Mouse (Mus musculus): Measurements from ENCODE around the gene Loxl3. TPM values are rescaled to one million over a fixed set of nuclear protein-coding genes. Genes with fewer than 3 reads are reported as not detected.

Loxl3 gene
- polyA plus RNA-seq, 1 experiment from 2014 or later: 8.3 TPM

GRCm38 (mm10) chr6:83003082-83003481, 30.9 kb upstream of the Loxl3 start:
- Histone ChIP-seq H3K27ac (ENCODE audit: low read length) (no peak overlapping the region), H3K4me2 (ENCODE audit: low read depth, low read length) (no peak overlapping the region), H3K27me3 (ENCODE audit: control insufficient read depth, insufficient read depth, low read length) (no peaks in the 10 kb centered on the region), H3K9me3 (replicated peaks; ENCODE audit: control insufficient read depth, low read length) (no peaks in the 10 kb centered on the region), H3K36me3 (ENCODE audit: control insufficient read depth, insufficient read depth) (no peaks in the 10 kb centered on the region), H3K9ac (ENCODE audit: low read length) (no peak overlapping the region), H3K4me3 (ENCODE audit: low read length) (no peak overlapping the region), H3K4me1 (ENCODE audit: control insufficient read depth, insufficient read depth, low read length) (peaks cover 13% of the 10 kb centered on the region)
- WGBS: 81% methylated on average over 1 of the region's 1 CpGs
- no peak for ATAC-seq (replicated peaks; ENCODE audit: extremely low read depth, insufficient read depth, low FRiP score)

GRCm38 (mm10) chr6:83003850-83004249, 30.1 kb upstream of the Loxl3 start:
- Histone ChIP-seq H3K27me3 (ENCODE audit: control insufficient read depth, insufficient read depth, low read length) (no peaks in the 10 kb centered on the region), H3K9ac (ENCODE audit: low read length) (no peak overlapping the region), H3K4me3 (ENCODE audit: low read length) (no peak overlapping the region), H3K4me2 (ENCODE audit: low read depth, low read length) (no peak overlapping the region), H3K36me3 (ENCODE audit: control insufficient read depth, insufficient read depth) (no peaks in the 10 kb centered on the region), H3K27ac (ENCODE audit: low read length) (no peak overlapping the region), H3K9me3 (replicated peaks; ENCODE audit: control insufficient read depth, low read length) (no peaks in the 10 kb centered on the region), H3K4me1 (ENCODE audit: control insufficient read depth, insufficient read depth, low read length) (peaks cover 13% of the 10 kb centered on the region)
- ATAC-seq (replicated peaks; ENCODE audit: extremely low read depth, insufficient read depth, low FRiP score): no peak
- 83% methylated on average over 5 of the region's 5 CpGs for WGBS

- Histone ChIP-seq H3K9me3 (replicated peaks; ENCODE audit: control insufficient read depth, low read length) (no peaks in the 10 kb centered on the region), H3K4me1 (ENCODE audit: control insufficient read depth, insufficient read depth, low read length) (peaks cover 13% of the 10 kb centered on the region), H3K9ac (ENCODE audit: low read length) (no peak overlapping the region), H3K36me3 (ENCODE audit: control insufficient read depth, insufficient read depth) (no peaks in the 10 kb centered on the region), H3K27me3 (ENCODE audit: control insufficient read depth, insufficient read depth, low read length) (no peaks in the 10 kb centered on the region), H3K4me3 (ENCODE audit: low read length) (no peak overlapping the region), H3K4me2 (ENCODE audit: low read depth, low read length) (peak overlapping the region; percentile 21; the same call in 1 of the 2 replicates), H3K27ac (ENCODE audit: low read length) (peak overlapping the region; percentile 63)
- no peak for ATAC-seq (replicated peaks; ENCODE audit: extremely low read depth, insufficient read depth, low FRiP score)
- WGBS: 66% methylated on average over 2 of the region's 2 CpGs
Observed at GRCm38 (mm10) chr6:83004309-83004708, 29.7 kb upstream of the Loxl3 start.

DNA sequence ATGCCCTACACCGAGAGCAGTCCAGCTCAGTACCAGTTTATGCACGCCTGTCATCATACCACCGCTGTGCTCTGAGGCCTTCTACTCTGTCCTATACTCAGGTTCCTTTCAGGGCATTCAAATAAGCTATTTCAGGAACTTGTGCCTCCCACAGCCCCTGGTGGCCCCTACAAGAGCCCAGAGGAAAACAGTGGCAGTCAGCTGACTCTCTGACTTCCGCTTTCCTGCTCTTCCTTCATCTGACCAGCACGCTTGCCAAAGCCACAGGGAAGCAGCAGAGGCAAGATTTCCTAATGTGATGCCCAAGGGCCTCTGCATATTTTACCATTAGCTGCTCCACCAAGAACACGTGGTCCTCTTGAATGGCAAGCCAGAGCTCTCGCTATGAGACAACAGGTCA, 29.1 kb upstream of the Loxl3 start:
- WGBS: 31% methylated on average over 7 of the region's 7 CpGs
- Histone ChIP-seq H3K36me3 (ENCODE audit: control insufficient read depth, insufficient read depth) (no peaks in the 10 kb centered on the region), H3K9ac (ENCODE audit: low read length) (0 out of 2 replicates have a peak overlapping the region, but pooled peaks have one; percentile 2), H3K4me1 (ENCODE audit: control insufficient read depth, insufficient read depth, low read length) (peaks cover 13% of the 10 kb centered on the region), H3K4me2 (ENCODE audit: low read depth, low read length) (peak overlapping the region; percentile 21), H3K4me3 (ENCODE audit: low read length) (no peak overlapping the region), H3K27me3 (ENCODE audit: control insufficient read depth, insufficient read depth, low read length) (no peaks in the 10 kb centered on the region), H3K9me3 (replicated peaks; ENCODE audit: control insufficient read depth, low read length) (no peaks in the 10 kb centered on the region), H3K27ac (ENCODE audit: low read length) (peak overlapping the region; percentile 63)
- ATAC-seq (replicated peaks; ENCODE audit: extremely low read depth, insufficient read depth, low FRiP score): peak; percentile 63; the same call in 1 of the 2 replicates

DNA sequence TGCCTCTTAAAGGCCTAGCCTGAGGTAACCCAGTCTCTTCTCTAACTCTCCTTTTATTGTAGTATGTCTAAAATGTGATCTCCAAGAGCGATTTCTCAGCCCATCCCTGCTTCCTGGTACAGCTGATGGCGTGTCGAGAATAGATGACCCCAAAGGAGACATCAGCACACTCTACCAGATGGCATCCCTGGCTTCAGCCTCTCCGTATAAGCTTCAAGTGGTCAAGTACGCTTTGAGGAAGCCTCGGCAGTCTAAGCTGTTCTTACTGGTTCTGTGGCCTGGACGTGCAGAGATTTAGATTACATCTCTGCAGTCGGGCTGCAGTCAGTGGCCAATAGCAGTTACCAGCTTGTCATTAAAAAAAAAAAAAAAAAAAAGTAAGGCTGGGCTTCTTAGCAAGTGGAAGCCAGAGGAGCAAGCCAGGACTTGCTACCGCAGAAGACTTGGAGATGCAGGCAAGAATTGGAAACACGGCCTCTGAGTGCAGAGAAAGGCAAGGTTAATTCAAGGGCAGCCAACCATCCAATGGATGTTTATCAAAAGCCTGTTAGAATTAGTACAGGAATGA, 28.4 kb upstream of the Loxl3 start:
- no peak overlapping the region for H3K4me3 ChIP-seq (ENCODE audit: low read length)
- no peak overlapping the region for H3K9ac ChIP-seq (ENCODE audit: low read length)
- no peak for ATAC-seq (replicated peaks; ENCODE audit: extremely low read depth, insufficient read depth, low FRiP score)
- H3K36me3 ChIP-seq (ENCODE audit: control insufficient read depth, insufficient read depth): no peaks in the 10 kb centered on the region
- no peak overlapping the region for H3K4me2 ChIP-seq (ENCODE audit: low read depth, low read length)
- no peaks in the 10 kb centered on the region for H3K27me3 ChIP-seq (ENCODE audit: control insufficient read depth, insufficient read depth, low read length)
- peaks cover 10% of the 10 kb centered on the region for H3K4me1 ChIP-seq (ENCODE audit: control insufficient read depth, insufficient read depth, low read length)
- peak overlapping the region; percentile 63 for H3K27ac ChIP-seq (ENCODE audit: low read length)
- H3K9me3 ChIP-seq (replicated peaks; ENCODE audit: control insufficient read depth, low read length): no peaks in the 10 kb centered on the region
- 87% methylated on average over 10 of the region's 10 CpGs for WGBS

DNA sequence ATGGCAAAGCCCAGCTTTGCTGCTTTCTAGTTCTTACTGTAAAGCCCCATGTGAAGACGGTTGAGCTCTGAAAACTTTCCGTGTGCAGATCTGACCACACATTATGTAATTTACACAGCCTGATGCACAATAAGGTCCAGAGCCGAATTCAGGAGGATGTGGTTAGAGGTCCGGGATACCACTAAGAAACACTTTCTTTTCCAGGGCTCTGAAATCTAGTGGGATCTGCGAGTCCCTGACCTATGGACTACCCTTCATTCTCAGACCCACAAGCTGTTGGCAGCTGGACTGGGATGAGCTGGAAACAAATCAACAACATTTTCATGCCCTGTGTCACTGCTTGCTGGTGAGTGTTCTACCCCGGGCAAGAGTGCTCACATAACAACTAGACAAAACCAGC, 27.9 kb upstream of the Loxl3 start:
- no peaks in the 10 kb centered on the region for H3K9me3 ChIP-seq (replicated peaks; ENCODE audit: control insufficient read depth, low read length)
- H3K27ac ChIP-seq (ENCODE audit: low read length): no peak overlapping the region
- WGBS: 83% methylated on average over 6 of the region's 6 CpGs
- H3K27me3 ChIP-seq (ENCODE audit: control insufficient read depth, insufficient read depth, low read length): no peaks in the 10 kb centered on the region
- H3K4me3 ChIP-seq (ENCODE audit: low read length): no peak overlapping the region
- ATAC-seq (replicated peaks; ENCODE audit: extremely low read depth, insufficient read depth, low FRiP score): no peak
- peaks cover 10% of the 10 kb centered on the region for H3K4me1 ChIP-seq (ENCODE audit: control insufficient read depth, insufficient read depth, low read length)
- no peak overlapping the region for H3K4me2 ChIP-seq (ENCODE audit: low read depth, low read length)
- H3K36me3 ChIP-seq (ENCODE audit: control insufficient read depth, insufficient read depth): no peaks in the 10 kb centered on the region
- H3K9ac ChIP-seq (ENCODE audit: low read length): no peak overlapping the region

DNA sequence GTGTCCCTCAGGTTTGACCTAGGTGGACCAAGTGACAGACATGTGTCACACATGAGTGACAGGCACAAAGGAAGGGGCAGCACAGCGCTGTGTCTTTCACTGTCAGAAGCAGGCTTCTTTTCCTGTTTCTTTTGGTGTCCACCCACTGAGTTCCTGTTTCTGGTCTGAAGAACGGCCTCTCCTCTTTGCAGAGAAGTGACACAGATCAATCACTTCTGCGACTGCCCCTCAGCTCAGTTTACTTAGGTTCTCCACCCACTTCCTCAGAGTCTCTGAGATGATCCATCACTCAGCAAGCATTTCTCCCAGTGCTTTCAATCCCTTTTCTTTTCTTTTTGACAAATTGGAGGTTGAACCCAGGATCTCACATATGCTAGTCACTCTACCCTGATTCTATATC, 25.3 kb upstream of the Loxl3 start:
- 52% methylated on average over 3 of the region's 3 CpGs for WGBS
- Histone ChIP-seq H3K9me3 (replicated peaks; ENCODE audit: control insufficient read depth, low read length) (no peaks in the 10 kb centered on the region), H3K4me3 (ENCODE audit: low read length) (no peak overlapping the region), H3K27me3 (ENCODE audit: control insufficient read depth, insufficient read depth, low read length) (no peaks in the 10 kb centered on the region), H3K4me2 (ENCODE audit: low read depth, low read length) (no peak overlapping the region), H3K4me1 (ENCODE audit: control insufficient read depth, insufficient read depth, low read length) (peaks cover 10% of the 10 kb centered on the region), H3K27ac (ENCODE audit: low read length) (no peak overlapping the region), H3K36me3 (ENCODE audit: control insufficient read depth, insufficient read depth) (no peaks in the 10 kb centered on the region), H3K9ac (ENCODE audit: low read length) (no peak overlapping the region)
- ATAC-seq (replicated peaks; ENCODE audit: extremely low read depth, insufficient read depth, low FRiP score): no peak

DNA sequence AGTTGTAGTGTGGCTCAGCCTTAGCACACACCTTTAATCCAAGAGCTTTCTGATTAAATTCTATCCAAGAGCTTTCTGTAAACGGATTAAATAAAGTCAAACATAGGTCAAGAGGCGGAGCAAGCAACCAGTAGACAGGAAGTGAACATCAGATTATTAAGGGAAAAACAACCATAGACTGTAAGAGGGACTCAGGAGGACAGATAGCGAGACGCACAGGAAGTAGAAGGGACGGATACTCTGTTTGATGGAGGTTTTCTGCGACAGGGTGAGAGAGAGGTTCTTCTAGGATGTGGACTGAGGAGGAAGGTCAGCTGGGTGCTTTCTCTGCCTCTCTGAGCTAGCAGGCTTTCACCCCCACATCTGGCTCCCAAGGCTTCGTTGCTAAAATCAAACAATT, 24.0 kb upstream of the Loxl3 start:
- peak overlapping the region; percentile 20; the same call in 1 of the 2 replicates for H3K4me2 ChIP-seq (ENCODE audit: low read depth, low read length)
- H3K27ac ChIP-seq (ENCODE audit: low read length): no peak overlapping the region; the same call in 1 of the 2 replicates
- WGBS: 37% methylated on average over 7 of the region's 7 CpGs
- H3K9me3 ChIP-seq (replicated peaks; ENCODE audit: control insufficient read depth, low read length): no peaks in the 10 kb centered on the region
- no peaks in the 10 kb centered on the region for H3K27me3 ChIP-seq (ENCODE audit: control insufficient read depth, insufficient read depth, low read length)
- peaks cover 3% of the 10 kb centered on the region for H3K4me1 ChIP-seq (ENCODE audit: control insufficient read depth, insufficient read depth, low read length)
- no peak for ATAC-seq (replicated peaks; ENCODE audit: extremely low read depth, insufficient read depth, low FRiP score)
- H3K4me3 ChIP-seq (ENCODE audit: low read length): no peak overlapping the region
- H3K9ac ChIP-seq (ENCODE audit: low read length): no peak overlapping the region; the same call in 1 of the 2 replicates
- no peaks in the 10 kb centered on the region for H3K36me3 ChIP-seq (ENCODE audit: control insufficient read depth, insufficient read depth)

GRCm38 (mm10) chr6:83011255-83011654, 22.7 kb upstream of the Loxl3 start:
- H3K27ac ChIP-seq (ENCODE audit: low read length): no peak overlapping the region
- H3K4me1 ChIP-seq (ENCODE audit: control insufficient read depth, insufficient read depth, low read length): no peaks in the 10 kb centered on the region; the same call in none of the 2 replicates
- H3K4me2 ChIP-seq (ENCODE audit: low read depth, low read length): no peak overlapping the region
- no peak overlapping the region for H3K4me3 ChIP-seq (ENCODE audit: low read length)
- H3K9me3 ChIP-seq (replicated peaks; ENCODE audit: control insufficient read depth, low read length): no peaks in the 10 kb centered on the region
- H3K27me3 ChIP-seq (ENCODE audit: control insufficient read depth, insufficient read depth, low read length): no peaks in the 10 kb centered on the region
- no peaks in the 10 kb centered on the region for H3K36me3 ChIP-seq (ENCODE audit: control insufficient read depth, insufficient read depth)
- H3K9ac ChIP-seq (ENCODE audit: low read length): no peak overlapping the region
- WGBS: 83% methylated on average over 7 of the region's 7 CpGs
- no peak for ATAC-seq (replicated peaks; ENCODE audit: extremely low read depth, insufficient read depth, low FRiP score)

Measured in heart, embryonic 16.5 days (tissue).